Mouse (Mus musculus) A20 (cell line): Measurements from ENCODE around the gene Smok2a.
A peak's percentile ranks its signal among the peaks of the same experiment; 100 is the strongest.
"Not testable (repeated sequence)": the region's sequence is repeated elsewhere in the genome, so short reads cannot be mapped to it uniquely, and the experiment has no call there.

Experiments used
- DNase-seq: peaks from one replicate; pipeline ENCODE4 v3.0.0-alpha.2; 2011; ENCODE audit warnings: low read depth, low spot score

Smok2a gene

DNA sequence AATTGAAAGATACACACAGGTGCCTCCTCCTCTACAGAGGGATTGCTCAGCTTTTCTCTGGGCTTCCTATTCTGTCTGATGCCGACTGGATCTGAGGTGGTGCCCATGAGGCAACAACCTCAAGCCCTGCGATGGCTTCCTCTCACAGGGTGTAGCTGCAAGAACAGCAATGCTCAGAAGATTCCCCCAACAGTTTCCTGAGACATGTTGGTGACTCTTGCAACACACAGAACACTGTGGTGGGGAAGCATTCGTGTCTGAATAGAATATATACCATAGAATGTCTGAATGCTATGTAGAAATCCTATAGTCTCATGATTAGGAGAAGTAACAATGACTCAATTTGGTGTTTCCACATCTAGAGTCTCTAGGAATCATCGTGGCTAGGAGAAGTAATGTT, 6.8 kb upstream of the Smok2a start:
- DNase-seq, result no peak

DNA sequence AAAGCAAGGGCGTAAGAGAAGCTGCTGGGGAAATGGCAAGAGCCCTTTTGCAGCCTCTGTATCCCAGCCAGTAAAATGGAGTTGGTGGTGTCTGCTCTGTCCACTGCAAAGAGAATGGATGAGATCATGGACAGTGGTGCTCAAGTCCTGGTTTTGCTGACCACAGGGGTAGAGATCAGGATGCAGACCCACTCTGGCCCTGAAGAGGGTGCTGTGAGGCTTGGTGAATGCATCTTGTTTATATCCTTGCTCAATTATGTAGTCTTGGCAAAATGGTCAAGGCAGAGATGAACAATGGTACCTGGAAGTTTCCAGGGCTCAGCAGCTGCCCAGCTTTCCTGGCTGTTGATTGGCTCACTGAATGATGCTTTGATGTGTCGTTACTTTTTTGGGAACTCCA, 5.4 kb upstream of the Smok2a start:
- peak; percentile 39 for DNase-seq

DNA sequence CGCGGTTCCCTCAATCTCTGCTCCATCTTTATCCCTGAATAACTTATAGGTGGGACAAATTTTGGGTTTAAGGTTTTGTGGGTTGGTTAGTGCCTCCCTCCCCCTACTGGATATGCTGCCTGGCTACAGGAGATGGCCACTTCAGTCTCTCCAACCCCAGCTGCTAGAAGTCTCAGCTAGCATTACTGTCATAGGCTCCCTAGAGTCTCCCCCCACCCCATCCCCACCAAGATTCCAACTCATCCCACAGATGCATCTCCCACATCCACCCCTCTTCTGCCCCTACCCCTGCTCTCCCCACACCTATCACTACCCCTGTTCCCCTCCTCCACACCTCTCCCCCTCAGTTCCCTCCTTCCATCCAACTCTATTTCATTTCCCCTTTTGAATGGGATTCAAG, 933 bp downstream of the Smok2a start:
- not testable (repeated sequence) for DNase-seq

- not testable (repeated sequence) for DNase-seq
Observed at GRCm38 (mm10) chr17:13229957-13230356, 9.0 kb downstream of the Smok2a start, which contains the start of gene Smok2b. TSS of gene Smok2b (plus strand) at chr17:13230257.

- DNase-seq, result not testable (repeated sequence)
Observed at GRCm38 (mm10) chr17:13239461-13239860, 18.5 kb downstream of the Smok2a start.

DNA sequence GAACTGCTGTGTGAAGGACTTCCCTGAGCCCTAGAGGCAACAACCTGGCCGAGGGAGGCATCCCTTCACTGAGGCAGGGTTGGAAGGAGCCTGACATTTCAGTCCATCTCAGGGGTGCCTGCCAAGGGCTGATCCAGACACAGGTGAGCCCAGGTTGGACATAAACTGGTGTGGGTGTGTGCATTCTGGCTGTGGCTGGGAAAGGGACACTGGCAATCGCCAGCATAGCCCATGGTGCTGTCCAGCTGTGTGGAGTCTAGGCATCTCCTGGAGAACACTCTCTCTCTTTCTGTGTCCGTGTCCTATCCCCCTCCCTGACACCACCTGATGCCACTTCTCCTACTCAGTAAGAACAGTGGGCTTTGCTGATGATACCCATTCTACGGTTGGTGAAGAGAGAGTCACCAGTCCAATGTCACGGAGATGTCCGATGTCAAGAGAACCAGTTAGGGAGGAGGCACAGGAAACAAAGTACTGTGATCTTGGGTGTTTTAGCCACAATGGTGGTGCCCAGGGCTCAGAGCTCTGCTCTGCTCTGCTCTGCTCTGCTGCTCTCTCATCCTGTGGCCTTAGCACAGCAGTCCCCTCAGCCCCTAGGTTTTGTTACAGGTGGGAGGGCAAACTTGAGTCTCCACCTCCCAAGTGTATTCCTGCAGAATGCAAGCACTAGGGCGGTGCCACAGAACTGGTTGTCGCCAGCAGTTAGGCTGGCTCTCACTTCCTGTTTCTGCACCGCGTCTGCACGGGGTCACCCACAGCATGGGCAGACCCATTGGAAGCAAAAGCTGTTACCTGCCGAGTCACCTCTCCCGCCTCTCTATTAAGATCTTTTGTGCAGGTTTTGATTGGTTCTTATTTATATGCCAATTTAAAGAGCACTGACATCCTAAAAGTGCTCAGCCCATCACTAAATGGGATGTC, 20.1 kb downstream of the Smok2a start:
- DNase-seq, result peak; percentile 69

- not testable (repeated sequence) for DNase-seq
Observed at GRCm38 (mm10) chr17:13254786-13255185, 33.8 kb downstream of the Smok2a start.
